Mouse (Mus musculus) erythroblast, embryonic 14.5 days (primary cell): ENCODE measurements around the gene Adpgk. TPM values are rescaled to one million over a fixed set of nuclear protein-coding genes. Genes with fewer than 3 reads are reported as not detected.

Experiments
- H3K27me3 ChIP-seq: 2 replicates; pipeline ENCODE4 v1.6.1; 2012; ENCODE audit warnings: inconsistent platforms; ENCODE audit not compliant: control insufficient read depth
- H3K36me3 ChIP-seq: 2 replicates; pipeline ENCODE4 v1.6.1; 2012; ENCODE audit warnings: mild to moderate bottlenecking, inconsistent platforms; ENCODE audit not compliant: control insufficient read depth
- H3K4me1 ChIP-seq: 2 replicates; pipeline ENCODE4 v1.6.1; 2012; ENCODE audit warnings: inconsistent platforms; ENCODE audit not compliant: control insufficient read depth
- H3K4me3 ChIP-seq: replicated peaks from 2 replicates; pipeline ENCODE3; 2012; ENCODE audit warnings: moderate library complexity, mild to moderate bottlenecking, inconsistent platforms
- H3K9me3 ChIP-seq: 2 replicates; pipeline ENCODE4 v1.6.1; 2012; ENCODE audit warnings: low read length, inconsistent platforms, mixed read lengths; ENCODE audit not compliant: control insufficient read depth
- GATA1 ChIP-seq: IDR thresholded peaks from 2 replicates; pipeline ENCODE4 v1.6.1; 2012; ENCODE audit warnings: low read length, inconsistent platforms, mixed read lengths
- TAL1 ChIP-seq: IDR thresholded peaks from 3 replicates; pipeline ENCODE4 v1.6.1; 2012; ENCODE audit warnings: low read length, inconsistent platforms, mixed read lengths
- polyA plus RNA-seq: library from polyadenylated mRNA; stranded (reverse); fragments of >175 nt; gene quantifications from 2 replicates; pipeline ENCODE4 v1.2.3, GENCODE M21; 2012

The Adpgk gene
- polyA plus RNA-seq, 1 experiment = 0.26 TPM

DNA sequence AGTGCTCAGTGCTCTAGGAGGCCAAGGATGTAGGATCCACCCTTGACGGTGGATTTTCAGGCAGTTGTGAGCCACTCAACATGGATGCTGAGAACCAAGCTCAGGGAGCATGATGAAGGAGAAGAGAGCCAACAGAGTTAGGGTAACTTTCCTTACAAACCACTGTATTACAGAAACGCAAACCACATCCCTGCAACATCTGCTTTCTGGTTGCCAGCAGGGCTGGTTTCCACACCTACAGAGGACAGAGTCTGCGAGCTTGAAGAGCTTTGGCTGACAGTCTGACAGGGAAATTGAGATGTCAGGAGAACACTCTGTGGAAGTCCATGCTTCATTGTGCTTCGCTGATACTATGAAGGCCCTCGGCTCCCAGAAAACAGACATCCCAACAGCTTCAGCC, 3.3 kb upstream of the Adpgk start:
- Histone ChIP-seq H3K4me1 (peaks cover 77% of the 10 kb centered on the region), H3K4me3 (no peak overlapping the region), H3K36me3 (no peaks in the 10 kb centered on the region)

DNA sequence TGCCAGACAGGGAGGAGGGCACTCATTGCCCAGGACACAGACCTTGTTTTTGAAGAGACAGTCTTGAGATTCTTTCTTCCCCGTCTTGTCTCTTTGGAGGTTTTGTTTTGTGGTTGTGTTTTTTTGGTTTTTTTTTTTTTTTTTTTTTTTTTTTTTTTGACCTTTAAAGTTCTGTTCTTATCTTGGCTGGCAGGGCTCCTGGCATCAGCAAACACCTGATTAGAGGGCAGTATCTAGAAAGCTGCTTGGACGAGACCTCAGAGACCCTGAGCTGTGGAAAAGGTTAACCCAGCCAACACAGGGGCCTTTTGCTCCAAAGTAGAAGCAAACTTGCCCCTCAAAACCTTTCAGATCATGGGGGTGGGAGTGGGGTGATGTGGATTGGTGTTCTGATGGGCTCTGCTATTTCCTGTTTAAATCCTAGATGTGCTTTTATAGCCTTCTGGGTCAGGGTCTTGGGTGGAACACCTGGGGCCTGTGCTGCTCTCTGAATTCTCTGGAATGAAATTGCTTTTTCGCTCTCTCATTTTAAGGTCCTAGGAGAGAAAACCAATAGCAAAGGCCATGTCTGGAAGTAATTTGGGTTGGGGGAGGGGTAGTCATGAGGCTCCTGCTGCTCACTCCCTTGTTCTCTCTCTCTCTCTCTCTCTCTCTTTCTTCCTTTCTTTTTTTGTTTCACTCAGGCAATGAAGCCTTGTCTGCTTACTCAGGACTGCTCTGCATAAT, 2.5 kb upstream of the Adpgk start:
- Histone ChIP-seq H3K9me3 (no peaks in the 10 kb centered on the region), H3K4me1 (peaks cover 85% of the 10 kb centered on the region), H3K4me3 (no peak overlapping the region), H3K27me3 (no peaks in the 10 kb centered on the region), H3K36me3 (no peaks in the 10 kb centered on the region)
- TF ChIP-seq TAL1 (no peak), GATA1 (no peak)

More for the DNA sequence above, 3.3 kb upstream of the Adpgk start:
- no peak for TF ChIP-seq GATA1
- no peak for TF ChIP-seq TAL1
- no peaks in the 10 kb centered on the region for H3K27me3 ChIP-seq
- no peaks in the 10 kb centered on the region for H3K9me3 ChIP-seq

DNA sequence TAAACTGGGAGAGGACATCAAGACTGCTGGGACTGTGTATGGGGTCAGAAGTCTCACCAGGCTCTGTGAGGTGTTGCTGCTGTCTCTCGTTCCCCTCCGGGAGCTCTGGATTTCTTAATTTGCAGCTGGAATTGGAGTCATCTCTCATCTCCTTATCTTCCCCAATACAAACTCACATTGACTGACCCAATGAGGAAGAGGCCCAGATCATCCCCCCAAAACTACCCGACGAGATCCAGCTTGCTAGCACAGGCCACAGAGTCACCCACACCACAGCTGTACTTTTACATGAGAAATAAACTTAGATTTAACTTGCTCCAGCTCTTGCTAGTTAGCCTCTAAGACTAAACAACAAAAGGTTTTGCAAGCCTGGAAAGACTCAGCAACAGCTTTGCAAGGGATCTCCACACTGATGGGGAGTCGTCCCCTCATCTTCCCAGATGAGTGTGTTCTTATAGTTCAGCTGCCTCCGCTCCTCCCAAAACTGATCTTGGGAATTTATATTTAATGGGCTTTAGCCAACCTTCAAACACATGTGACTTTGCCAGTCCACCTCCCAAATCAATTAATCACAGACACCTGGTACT, 1.7 kb upstream of the Adpgk start:
- TF ChIP-seq GATA1 = no peak
- Histone ChIP-seq H3K9me3 (no peaks in the 10 kb centered on the region), H3K27me3 (no peaks in the 10 kb centered on the region), H3K4me1 (peaks cover 87% of the 10 kb centered on the region), H3K36me3 (no peaks in the 10 kb centered on the region), H3K4me3 (no peak overlapping the region)

DNA sequence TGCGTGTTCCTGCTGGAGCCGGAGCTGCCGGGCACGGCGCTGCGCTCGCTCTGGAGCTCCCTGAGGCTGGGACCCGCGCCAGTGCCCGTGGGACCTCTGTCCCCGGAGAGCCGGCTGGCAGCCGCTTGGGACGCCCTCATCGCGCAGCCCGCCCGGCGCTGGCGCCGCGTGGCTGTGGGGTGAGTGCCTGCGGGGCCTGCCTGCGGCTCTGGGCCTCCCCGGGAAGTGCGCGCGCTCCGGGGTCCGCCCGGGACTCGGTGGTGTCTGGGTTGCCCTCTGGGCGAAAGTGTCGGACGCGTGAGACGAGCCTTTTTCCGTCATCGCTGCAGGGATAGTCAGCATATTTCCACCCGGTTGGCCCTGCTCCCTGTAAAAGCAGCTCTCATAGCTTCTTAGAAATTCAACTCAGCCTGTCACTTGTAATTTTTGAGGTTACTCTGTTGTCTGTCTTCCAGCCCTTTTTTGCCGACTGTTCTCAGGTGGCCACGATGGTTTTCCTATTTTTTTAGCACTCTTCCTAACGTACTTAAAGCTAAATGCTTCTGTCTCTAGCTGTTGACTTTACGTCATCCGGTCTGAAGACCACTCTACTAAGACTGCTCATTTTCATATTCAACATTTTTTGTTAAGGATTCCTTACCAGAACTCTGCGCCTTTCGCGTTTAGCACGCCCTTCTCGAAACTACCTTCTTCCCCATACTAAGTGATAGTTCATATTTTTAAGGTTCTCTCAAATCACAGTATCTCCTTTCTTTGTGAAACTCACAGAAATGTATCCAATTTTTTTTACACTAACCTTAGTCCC, 532 bp downstream of the Adpgk start:
- H3K4me1 ChIP-seq = peaks cover 87% of the 10 kb centered on the region
- no peaks in the 10 kb centered on the region for H3K27me3 ChIP-seq
- no peaks in the 10 kb centered on the region for H3K9me3 ChIP-seq
- TF ChIP-seq TAL1 (no peak), GATA1 (no peak)
- H3K4me3 ChIP-seq = peak overlapping the region; percentile 85
- peaks cover 5% of the 10 kb centered on the region for H3K36me3 ChIP-seq

DNA sequence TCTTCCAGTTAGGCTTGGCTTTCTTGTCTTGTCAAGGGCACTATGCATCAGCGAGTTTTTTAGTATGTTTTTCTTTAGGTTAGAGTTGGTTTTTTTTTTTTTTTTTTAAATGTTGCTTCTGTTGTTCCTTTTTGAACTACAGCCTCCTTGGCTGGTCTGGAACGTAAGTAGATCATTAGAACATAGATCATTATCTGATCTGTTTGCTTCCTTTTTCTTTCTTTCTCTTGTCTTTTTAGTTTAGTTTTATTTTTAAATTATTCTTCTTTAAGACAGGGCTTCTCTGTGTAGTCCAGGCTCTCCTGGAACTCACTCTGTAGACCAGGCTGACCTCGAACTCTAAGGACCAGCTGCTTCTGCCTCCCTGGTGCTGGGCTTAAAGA, 1.1 kb downstream of the Adpgk start:
- H3K4me3 ChIP-seq = peak overlapping the region; percentile 85
- TF ChIP-seq GATA1 = no peak
- no peak for TF ChIP-seq TAL1
- H3K4me1 ChIP-seq = peaks cover 83% of the 10 kb centered on the region
- no peaks in the 10 kb centered on the region for H3K27me3 ChIP-seq
- no peaks in the 10 kb centered on the region for H3K9me3 ChIP-seq
- peaks cover 8% of the 10 kb centered on the region for H3K36me3 ChIP-seq

DNA sequence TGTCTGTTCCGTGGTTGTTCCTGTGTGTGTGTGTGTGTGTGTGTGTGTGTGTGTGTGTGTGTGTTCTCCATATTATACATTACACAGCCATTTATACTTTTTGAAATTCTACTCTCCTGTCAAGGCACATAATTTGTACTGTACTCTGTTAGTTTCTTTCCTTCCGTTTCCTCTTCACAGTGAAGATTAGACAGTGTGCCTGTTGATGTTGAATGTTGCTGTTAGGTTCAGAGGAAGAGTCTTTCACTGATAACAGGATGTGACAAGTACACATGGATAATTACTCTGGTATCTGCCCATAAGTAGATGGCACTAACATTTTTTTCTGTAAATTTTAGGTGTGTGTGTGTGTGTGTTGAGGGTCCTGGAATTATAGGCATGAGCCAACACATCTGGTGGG, 5.1 kb downstream of the Adpgk start:
- no peaks in the 10 kb centered on the region for H3K9me3 ChIP-seq
- no peaks in the 10 kb centered on the region for H3K27me3 ChIP-seq
- TF ChIP-seq TAL1 (no peak), GATA1 (no peak)
- H3K4me1 ChIP-seq = peaks cover 50% of the 10 kb centered on the region
- no peak overlapping the region for H3K4me3 ChIP-seq
- H3K36me3 ChIP-seq = peaks cover 46% of the 10 kb centered on the region

DNA sequence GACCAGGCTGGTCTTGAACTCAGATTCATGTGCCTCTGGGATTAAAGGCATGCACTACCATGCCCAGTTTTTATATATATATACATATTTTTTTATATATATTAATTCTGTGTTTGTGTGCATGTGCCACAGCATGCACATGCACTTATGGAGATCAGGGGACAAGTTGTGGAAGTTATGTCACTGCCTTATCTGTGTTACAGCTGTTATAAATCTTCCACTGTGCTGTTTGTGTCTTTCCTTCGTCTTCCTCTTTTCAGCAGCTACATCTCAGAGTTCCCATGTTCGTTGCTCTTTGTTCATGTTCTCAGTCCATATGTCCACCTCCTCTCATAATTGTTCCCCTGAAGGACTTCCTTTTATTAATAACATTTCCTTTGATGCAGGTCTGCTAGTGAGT, 16.5 kb downstream of the Adpgk start:
- peaks cover 57% of the 10 kb centered on the region for H3K36me3 ChIP-seq
- TF ChIP-seq GATA1 (no peak), TAL1 (no peak)
- no peaks in the 10 kb centered on the region for H3K27me3 ChIP-seq
- no peak overlapping the region for H3K4me3 ChIP-seq
- no peaks in the 10 kb centered on the region for H3K9me3 ChIP-seq
- H3K4me1 ChIP-seq = peaks cover 5% of the 10 kb centered on the region

DNA sequence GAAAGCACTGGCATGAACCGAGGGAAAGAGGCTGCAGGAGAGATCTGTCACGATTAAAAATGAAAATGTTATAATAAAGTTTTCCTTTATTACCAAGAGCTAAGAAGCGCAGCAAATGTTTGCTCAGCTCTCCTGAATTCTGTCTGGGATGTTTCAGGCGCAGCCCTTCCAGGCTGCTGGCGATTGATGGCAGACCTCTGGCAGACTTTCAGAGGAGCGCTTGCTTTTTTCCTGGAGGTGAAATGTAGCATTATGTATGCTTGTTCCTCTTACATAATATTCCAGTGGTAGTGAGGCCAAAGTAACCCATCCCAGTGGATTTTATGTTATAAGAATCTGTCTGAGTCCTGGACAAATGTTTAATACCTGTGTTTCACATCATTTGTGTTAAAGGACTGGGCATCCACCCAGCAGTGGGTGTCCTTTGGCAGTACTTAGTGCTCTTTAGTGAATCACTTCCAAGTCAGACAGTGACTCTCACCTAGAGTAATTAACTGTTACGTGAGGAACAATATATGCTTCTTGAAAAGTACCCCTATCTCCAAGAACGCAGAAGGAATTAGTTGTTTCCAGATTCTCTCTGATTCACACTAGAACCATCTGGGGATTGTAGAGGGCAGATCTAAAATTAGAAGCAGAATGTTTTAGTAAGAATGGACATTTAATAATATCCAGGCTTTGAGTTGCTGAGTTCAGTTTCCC, 19.4 kb downstream of the Adpgk start:
- Histone ChIP-seq H3K27me3 (no peaks in the 10 kb centered on the region), H3K9me3 (no peaks in the 10 kb centered on the region), H3K4me1 (no peaks in the 10 kb centered on the region), H3K36me3 (peaks cover 75% of the 10 kb centered on the region), H3K4me3 (no peak overlapping the region)
- no peak for TF ChIP-seq TAL1
- TF ChIP-seq GATA1 = no peak

DNA sequence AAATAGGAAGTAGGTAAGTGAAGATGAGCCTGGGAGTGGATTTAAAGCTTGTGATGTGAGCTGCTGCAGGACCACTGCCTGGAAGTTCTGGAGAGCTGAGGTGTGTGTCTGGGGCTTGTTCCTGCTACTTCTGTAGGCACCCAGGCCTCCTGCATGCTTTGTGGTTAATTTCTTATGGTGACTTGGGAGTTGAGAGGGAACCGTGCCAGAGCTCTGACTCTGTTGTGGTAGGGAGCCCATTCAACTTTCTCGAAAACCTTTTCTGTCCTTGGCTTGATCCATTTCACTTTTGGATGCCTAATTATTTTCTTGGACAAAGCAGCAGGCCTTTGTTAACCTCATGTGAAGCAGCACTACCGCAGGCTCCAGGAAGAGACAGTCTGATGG, 19.9 kb downstream of the Adpgk start:
- Histone ChIP-seq H3K27me3 (no peaks in the 10 kb centered on the region), H3K4me3 (no peak overlapping the region), H3K36me3 (peaks cover 79% of the 10 kb centered on the region), H3K9me3 (no peaks in the 10 kb centered on the region), H3K4me1 (no peaks in the 10 kb centered on the region)
- no peak for TF ChIP-seq TAL1
- TF ChIP-seq GATA1 = no peak
